Mouse (Mus musculus): ENCODE results near the gene Snap47. TPM values are rescaled to one million over a fixed set of nuclear protein-coding genes. Genes with fewer than 3 reads are reported as not detected.

Gene Snap47
- 602 and 634 TPM in 2 replicates for polyA plus RNA-seq (2015; fragmentation: Nextera tagmentation; extraction: Ambion mirVana)

GRCm38 (mm10) chr11:59451086-59451485 is at the start of gene Snap47:
Snap47 (minus strand) TSS chr11:59451186.
- no peak for ATAC-seq
- peak within 1 kb of the TSS; percentile 89 for H3K4me2 ChIP-seq (ENCODE audit: low read length)
- H3K9me3 ChIP-seq (ENCODE audit: control insufficient read depth, low read length), result no peaks in the 10 kb centered on the region
- H3K4me3 ChIP-seq (ENCODE audit: low read length), result peak within 1 kb of the TSS; percentile 53
- H3K36me3 ChIP-seq (ENCODE audit: control insufficient read depth, insufficient read depth, low read length), result peaks cover 15% of the 10 kb centered on the region
- peak within 1 kb of the TSS; percentile 64 for H3K9ac ChIP-seq (ENCODE audit: low read depth, low read length)
- peaks cover 23% of the 10 kb centered on the region for H3K4me1 ChIP-seq (ENCODE audit: control insufficient read depth, insufficient read depth, low read depth, low read length)
- 74% methylated on average over 4 of the region's 4 CpGs for WGBS
- H3K27ac ChIP-seq (ENCODE audit: low read depth, low read length), result peak within 1 kb of the TSS; percentile 89
- H3K27me3 ChIP-seq (replicated peaks; ENCODE audit: control insufficient read depth, insufficient read depth, low read length), result no peaks in the 10 kb centered on the region

GRCm38 (mm10) chr11:59497747-59498146 is 46.8 kb upstream of the Snap47 start:
- Histone ChIP-seq H3K9me3 (ENCODE audit: control insufficient read depth, low read length) (no peaks in the 10 kb centered on the region), H3K36me3 (ENCODE audit: control insufficient read depth, insufficient read depth, low read length) (peaks cover 31% of the 10 kb centered on the region), H3K4me2 (ENCODE audit: low read length) (no peak overlapping the region), H3K4me3 (ENCODE audit: low read length) (no peak overlapping the region), H3K9ac (ENCODE audit: low read depth, low read length) (no peak overlapping the region), H3K4me1 (ENCODE audit: control insufficient read depth, insufficient read depth, low read depth, low read length) (no peaks in the 10 kb centered on the region), H3K27me3 (replicated peaks; ENCODE audit: control insufficient read depth, insufficient read depth, low read length) (no peaks in the 10 kb centered on the region), H3K27ac (ENCODE audit: low read depth, low read length) (no peak overlapping the region)
- 95% methylated on average over 7 of the region's 7 CpGs for WGBS
- ATAC-seq, result no peak

GRCm38 (mm10) chr11:59496672-59497310 is 45.8 kb upstream of the Snap47 start:
- Histone ChIP-seq H3K27me3 (replicated peaks; ENCODE audit: control insufficient read depth, insufficient read depth, low read length) (no peaks in the 10 kb centered on the region), H3K27ac (ENCODE audit: low read depth, low read length) (no peak overlapping the region), H3K9me3 (ENCODE audit: control insufficient read depth, low read length) (no peaks in the 10 kb centered on the region), H3K9ac (ENCODE audit: low read depth, low read length) (no peak overlapping the region), H3K4me3 (ENCODE audit: low read length) (no peak overlapping the region), H3K4me2 (ENCODE audit: low read length) (no peak overlapping the region), H3K4me1 (ENCODE audit: control insufficient read depth, insufficient read depth, low read depth, low read length) (no peaks in the 10 kb centered on the region), H3K36me3 (ENCODE audit: control insufficient read depth, insufficient read depth, low read length) (peaks cover 39% of the 10 kb centered on the region)
- 86% methylated on average over 6 of the region's 6 CpGs for WGBS
- ATAC-seq, result no peak

- Histone ChIP-seq H3K27ac (ENCODE audit: low read depth, low read length) (no peak overlapping the region), H3K9ac (ENCODE audit: low read depth, low read length) (no peak overlapping the region), H3K27me3 (replicated peaks; ENCODE audit: control insufficient read depth, insufficient read depth, low read length) (no peaks in the 10 kb centered on the region), H3K36me3 (ENCODE audit: control insufficient read depth, insufficient read depth, low read length) (peaks cover 11% of the 10 kb centered on the region), H3K4me2 (ENCODE audit: low read length) (no peak overlapping the region), H3K4me3 (ENCODE audit: low read length) (no peak overlapping the region), H3K9me3 (ENCODE audit: control insufficient read depth, low read length) (no peaks in the 10 kb centered on the region), H3K4me1 (ENCODE audit: control insufficient read depth, insufficient read depth, low read depth, low read length) (no peaks in the 10 kb centered on the region)
- no peak for ATAC-seq
- WGBS, result 84% methylated on average over 8 of the region's 8 CpGs
These were observed 35.2 kb upstream of the Snap47 start for GRCm38 (mm10) chr11:59486222-59486621.

GRCm38 (mm10) chr11:59485641-59486040 is 34.7 kb upstream of the Snap47 start:
- H3K4me3 ChIP-seq (ENCODE audit: low read length), result no peak overlapping the region
- H3K36me3 ChIP-seq (ENCODE audit: control insufficient read depth, insufficient read depth, low read length), result peaks cover 11% of the 10 kb centered on the region
- 57% methylated on average over 2 of the region's 2 CpGs for WGBS
- ATAC-seq, result no peak
- H3K27me3 ChIP-seq (replicated peaks; ENCODE audit: control insufficient read depth, insufficient read depth, low read length), result no peaks in the 10 kb centered on the region
- H3K9ac ChIP-seq (ENCODE audit: low read depth, low read length), result no peak overlapping the region
- H3K4me1 ChIP-seq (ENCODE audit: control insufficient read depth, insufficient read depth, low read depth, low read length), result no peaks in the 10 kb centered on the region
- H3K27ac ChIP-seq (ENCODE audit: low read depth, low read length), result no peak overlapping the region
- H3K9me3 ChIP-seq (ENCODE audit: control insufficient read depth, low read length), result no peaks in the 10 kb centered on the region
- no peak overlapping the region for H3K4me2 ChIP-seq (ENCODE audit: low read length)

GRCm38 (mm10) chr11:59483212-59483611 is 32.2 kb upstream of the Snap47 start:
- 12% methylated on average over 2 of the region's 2 CpGs for WGBS
- no peaks in the 10 kb centered on the region for H3K9me3 ChIP-seq (ENCODE audit: control insufficient read depth, low read length)
- no peaks in the 10 kb centered on the region for H3K27me3 ChIP-seq (replicated peaks; ENCODE audit: control insufficient read depth, insufficient read depth, low read length)
- peaks cover 11% of the 10 kb centered on the region for H3K36me3 ChIP-seq (ENCODE audit: control insufficient read depth, insufficient read depth, low read length)
- no peak for ATAC-seq
- H3K4me2 ChIP-seq (ENCODE audit: low read length), result no peak overlapping the region
- no peak overlapping the region for H3K27ac ChIP-seq (ENCODE audit: low read depth, low read length)
- no peak overlapping the region for H3K9ac ChIP-seq (ENCODE audit: low read depth, low read length)
- no peak overlapping the region for H3K4me3 ChIP-seq (ENCODE audit: low read length)
- H3K4me1 ChIP-seq (ENCODE audit: control insufficient read depth, insufficient read depth, low read depth, low read length), result no peaks in the 10 kb centered on the region

GRCm38 (mm10) chr11:59477240-59477639 is 26.3 kb upstream of the Snap47 start:
- no peak overlapping the region for H3K4me3 ChIP-seq (ENCODE audit: low read length)
- no peaks in the 10 kb centered on the region for H3K27me3 ChIP-seq (replicated peaks; ENCODE audit: control insufficient read depth, insufficient read depth, low read length)
- H3K9me3 ChIP-seq (ENCODE audit: control insufficient read depth, low read length), result no peaks in the 10 kb centered on the region
- no peaks in the 10 kb centered on the region for H3K4me1 ChIP-seq (ENCODE audit: control insufficient read depth, insufficient read depth, low read depth, low read length)
- no peak for ATAC-seq
- H3K4me2 ChIP-seq (ENCODE audit: low read length), result no peak overlapping the region
- H3K9ac ChIP-seq (ENCODE audit: low read depth, low read length), result no peak overlapping the region
- H3K36me3 ChIP-seq (ENCODE audit: control insufficient read depth, insufficient read depth, low read length), result no peaks in the 10 kb centered on the region
- H3K27ac ChIP-seq (ENCODE audit: low read depth, low read length), result no peak overlapping the region
- WGBS, result 60% methylated on average over 6 of the region's 6 CpGs

GRCm38 (mm10) chr11:59472326-59472677 is 21.3 kb upstream of the Snap47 start, which contains the start of gene Zfp867:
Zfp867 (minus strand) TSS chr11:59472474.
- Histone ChIP-seq H3K27ac (ENCODE audit: low read depth, low read length) (peak within 1 kb of the TSS; percentile 77), H3K9me3 (ENCODE audit: control insufficient read depth, low read length) (no peaks in the 10 kb centered on the region), H3K27me3 (replicated peaks; ENCODE audit: control insufficient read depth, insufficient read depth, low read length) (no peaks in the 10 kb centered on the region), H3K4me1 (ENCODE audit: control insufficient read depth, insufficient read depth, low read depth, low read length) (peaks cover 6% of the 10 kb centered on the region), H3K9ac (ENCODE audit: low read depth, low read length) (peak within 1 kb of the TSS; percentile 92), H3K4me2 (ENCODE audit: low read length) (peak within 1 kb of the TSS; percentile 80), H3K36me3 (ENCODE audit: control insufficient read depth, insufficient read depth, low read length) (no peaks in the 10 kb centered on the region), H3K4me3 (ENCODE audit: low read length) (peak within 1 kb of the TSS; percentile 82)
- peak; percentile 98 for ATAC-seq
- under 1% methylated on average over 19 of the region's 19 CpGs for WGBS

- peak overlapping the region; percentile 92 for H3K9ac ChIP-seq (ENCODE audit: low read depth, low read length)
- peak overlapping the region; percentile 77 for H3K27ac ChIP-seq (ENCODE audit: low read depth, low read length)
- H3K4me2 ChIP-seq (ENCODE audit: low read length), result peak overlapping the region; percentile 80
- H3K9me3 ChIP-seq (ENCODE audit: control insufficient read depth, low read length), result no peaks in the 10 kb centered on the region
- ATAC-seq, result peak; percentile 88
- H3K4me1 ChIP-seq (ENCODE audit: control insufficient read depth, insufficient read depth, low read depth, low read length), result peaks cover 6% of the 10 kb centered on the region
- H3K27me3 ChIP-seq (replicated peaks; ENCODE audit: control insufficient read depth, insufficient read depth, low read length), result no peaks in the 10 kb centered on the region
- peak overlapping the region; percentile 82 for H3K4me3 ChIP-seq (ENCODE audit: low read length)
- 7% methylated on average over 37 of the region's 37 CpGs for WGBS
- H3K36me3 ChIP-seq (ENCODE audit: control insufficient read depth, insufficient read depth, low read length), result no peaks in the 10 kb centered on the region
These were observed 20.7 kb upstream of the Snap47 start for GRCm38 (mm10) chr11:59471413-59472325.
